Mouse (Mus musculus) urinary bladder, adult 18-20 months (tissue): ENCODE data around the gene Pck2.
A peak's percentile ranks its signal among the peaks of the same experiment; 100 is the strongest.

Source experiments
- DNase-seq, 2 experiments: peaks; one replicate each; pipeline ENCODE4 v3.0.0; 2022; ENCODE audit warnings: low spot score in 2 of 2, mixed read lengths in 2 of 2

The Pck2 gene

DNA sequence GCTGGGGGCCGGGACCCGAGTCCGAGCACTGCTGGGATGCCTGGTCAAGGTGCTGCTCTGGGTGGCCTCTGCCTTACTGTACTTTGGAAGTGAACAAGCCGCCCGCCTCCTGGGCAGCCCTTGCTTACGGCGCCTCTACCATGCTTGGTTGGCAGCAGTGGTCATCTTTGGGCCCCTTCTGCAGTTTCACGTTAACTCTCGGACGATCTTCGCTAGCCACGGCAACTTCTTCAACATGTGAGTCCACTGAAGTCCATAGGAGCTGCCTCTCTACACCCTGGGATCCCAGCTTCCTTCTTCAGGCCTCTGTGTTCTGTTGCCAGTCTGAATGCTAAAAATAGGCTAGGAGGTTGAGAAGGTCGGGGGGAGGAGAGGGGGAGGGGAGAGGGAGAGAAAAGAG lies 35.6 kb downstream of the Pck2 start:
- no peak for DNase-seq

DNA sequence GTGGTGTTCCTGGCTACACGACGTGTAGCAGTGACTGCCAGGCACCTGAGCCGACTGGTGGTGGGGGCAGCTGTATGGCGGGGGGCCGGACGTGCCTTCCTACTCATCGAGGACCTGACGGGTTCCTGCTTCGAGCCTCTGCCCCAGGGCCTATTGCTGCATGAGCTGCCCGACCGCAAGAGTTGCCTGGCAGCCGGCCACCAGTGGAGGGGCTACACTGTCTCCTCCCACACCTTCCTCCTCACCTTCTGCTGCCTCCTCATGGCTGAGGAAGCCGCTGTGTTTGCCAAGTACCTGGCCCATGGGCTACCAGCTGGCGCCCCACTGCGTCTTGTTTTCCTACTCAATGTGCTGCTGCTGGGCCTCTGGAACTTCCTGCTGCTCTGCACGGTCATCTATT lies 36.3 kb downstream of the Pck2 start:
- no peak for DNase-seq

DNA sequence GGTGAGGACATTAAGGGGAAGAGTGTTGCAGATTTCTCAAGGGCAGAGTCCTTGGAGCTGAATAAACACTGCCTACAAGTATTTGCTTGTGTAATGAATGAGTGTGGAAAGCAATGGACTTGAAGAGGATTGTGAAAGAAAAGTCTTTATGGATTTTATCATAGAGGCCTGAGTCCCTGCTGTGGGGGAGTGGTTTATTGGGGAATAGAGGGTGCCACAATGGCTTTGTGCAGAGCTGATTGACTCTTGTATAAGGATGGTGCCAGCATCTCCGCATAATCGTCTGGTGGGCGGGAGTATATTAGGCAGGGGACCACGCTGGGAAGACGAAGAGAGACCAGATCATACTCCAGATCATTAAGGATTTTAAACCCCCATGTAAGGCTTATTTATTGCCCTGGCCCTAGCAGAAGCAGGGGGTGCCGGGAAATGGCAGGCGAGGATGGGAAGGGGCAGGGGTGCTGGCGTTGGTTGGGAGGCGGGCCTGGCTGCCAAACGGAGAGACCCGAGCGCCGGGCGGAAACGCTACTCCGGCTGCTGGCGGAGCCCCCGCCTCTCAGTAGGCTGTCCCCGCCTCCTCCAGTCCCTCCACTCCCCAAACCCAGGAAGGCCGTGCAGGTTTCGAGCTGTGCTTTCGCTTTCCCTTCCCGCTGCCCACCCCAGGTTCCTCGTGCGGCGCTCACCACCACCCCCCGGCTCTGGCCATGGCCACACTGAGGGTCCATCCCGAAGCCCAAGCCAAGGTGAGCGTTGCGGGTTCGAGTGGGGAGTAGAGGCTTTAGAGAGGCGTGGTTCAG lies 38.0 kb downstream of the Pck2 start, which contains the start of gene Psme1:
Gene Psme1, plus strand, starts transcription at position 253 of the 797 bp plus-strand sequence.
- peak; percentile 68 to 74 for DNase-seq

DNA sequence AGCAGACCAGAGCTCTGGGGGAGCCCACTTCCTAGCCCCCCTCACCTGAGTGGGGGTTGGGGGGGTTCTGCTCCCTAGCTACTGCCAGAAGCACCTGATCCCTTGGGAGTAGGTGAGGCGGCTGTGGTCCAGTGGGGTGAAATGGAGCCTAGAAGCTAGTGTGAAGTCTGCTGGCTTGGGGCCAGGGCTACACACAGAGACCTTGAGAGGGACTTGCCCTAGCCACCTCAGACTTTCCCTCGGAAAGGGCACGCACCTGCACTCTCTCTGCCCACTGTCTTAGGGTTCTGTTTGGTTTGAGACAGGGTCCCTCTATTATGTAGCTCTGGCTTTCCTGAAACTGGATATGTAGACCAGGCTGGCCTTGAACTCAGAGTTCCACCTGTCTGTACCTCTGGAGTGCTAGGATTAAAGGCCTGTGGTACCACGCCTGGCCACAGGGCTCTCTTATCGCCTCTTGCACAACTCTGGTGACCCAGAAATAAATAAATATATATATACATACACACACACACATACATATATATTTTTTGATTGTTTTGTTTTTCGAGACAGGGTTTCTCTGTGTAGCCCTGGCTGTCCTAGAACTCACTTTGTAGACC lies 38.7 kb downstream of the Pck2 start:
- DNase-seq: no peak

DNA sequence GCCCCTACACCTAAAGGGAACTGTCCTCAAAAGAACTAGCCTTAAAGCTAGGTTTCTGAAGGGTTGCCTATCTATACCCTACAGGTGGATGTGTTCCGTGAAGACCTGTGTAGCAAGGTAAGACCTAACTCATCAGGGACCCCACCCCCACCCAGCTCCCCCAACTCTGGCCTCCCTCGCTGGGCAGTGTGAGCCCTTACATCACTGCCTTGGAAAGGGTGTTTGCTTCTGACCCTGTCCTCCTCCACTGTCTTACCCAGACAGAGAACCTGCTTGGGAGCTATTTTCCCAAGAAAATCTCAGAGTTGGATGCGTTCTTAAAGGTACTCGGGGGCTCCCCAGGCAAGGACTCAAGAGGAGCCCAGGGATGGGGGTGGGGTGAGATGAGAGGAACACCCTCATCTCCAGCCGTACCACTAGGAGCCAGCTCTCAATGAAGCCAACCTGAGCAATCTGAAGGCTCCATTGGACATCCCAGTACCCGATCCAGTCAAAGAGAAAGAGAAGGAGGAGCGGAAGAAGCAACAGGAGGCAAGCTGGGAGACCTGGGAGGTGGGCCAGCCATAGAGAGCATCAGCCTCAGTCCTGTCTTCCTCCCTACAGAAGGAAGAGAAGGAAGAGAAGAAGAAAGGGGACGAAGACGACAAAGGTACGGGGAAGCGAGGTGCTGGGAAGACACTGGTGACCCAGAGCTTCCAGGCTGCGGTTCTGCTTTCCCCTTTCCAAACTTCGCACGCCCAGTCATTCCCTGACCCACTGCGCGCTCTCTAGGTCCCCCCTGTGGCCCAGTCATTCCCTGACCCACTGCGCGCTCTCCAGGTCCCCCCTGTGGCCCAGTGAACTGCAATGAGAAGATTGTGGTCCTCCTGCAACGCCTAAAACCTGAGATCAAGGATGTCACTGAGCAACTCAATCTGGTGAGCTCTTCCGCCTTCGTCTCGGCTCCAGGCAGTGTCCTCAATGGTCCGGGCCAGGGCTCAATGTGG lies 39.7 kb downstream of the Pck2 start:
- DNase-seq: no peak

DNA sequence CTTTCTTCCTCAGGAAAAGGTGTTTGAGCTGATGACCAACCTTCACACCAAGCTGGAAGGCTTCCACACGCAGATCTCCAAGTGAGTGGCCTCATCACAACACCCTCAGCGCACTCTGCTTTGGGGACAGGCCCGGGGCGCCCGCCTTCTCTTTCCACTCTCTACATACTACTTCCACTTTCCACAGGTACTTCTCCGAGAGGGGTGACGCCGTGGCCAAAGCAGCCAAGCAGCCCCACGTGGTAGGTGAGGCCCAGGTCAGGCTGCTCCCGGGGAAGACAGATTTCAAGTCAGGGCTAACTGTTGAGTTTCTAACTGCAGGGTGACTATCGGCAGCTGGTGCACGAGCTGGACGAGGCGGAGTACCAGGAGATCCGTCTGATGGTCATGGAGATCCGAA lies 40.7 kb downstream of the Pck2 start:
- DNase-seq: no peak

DNA sequence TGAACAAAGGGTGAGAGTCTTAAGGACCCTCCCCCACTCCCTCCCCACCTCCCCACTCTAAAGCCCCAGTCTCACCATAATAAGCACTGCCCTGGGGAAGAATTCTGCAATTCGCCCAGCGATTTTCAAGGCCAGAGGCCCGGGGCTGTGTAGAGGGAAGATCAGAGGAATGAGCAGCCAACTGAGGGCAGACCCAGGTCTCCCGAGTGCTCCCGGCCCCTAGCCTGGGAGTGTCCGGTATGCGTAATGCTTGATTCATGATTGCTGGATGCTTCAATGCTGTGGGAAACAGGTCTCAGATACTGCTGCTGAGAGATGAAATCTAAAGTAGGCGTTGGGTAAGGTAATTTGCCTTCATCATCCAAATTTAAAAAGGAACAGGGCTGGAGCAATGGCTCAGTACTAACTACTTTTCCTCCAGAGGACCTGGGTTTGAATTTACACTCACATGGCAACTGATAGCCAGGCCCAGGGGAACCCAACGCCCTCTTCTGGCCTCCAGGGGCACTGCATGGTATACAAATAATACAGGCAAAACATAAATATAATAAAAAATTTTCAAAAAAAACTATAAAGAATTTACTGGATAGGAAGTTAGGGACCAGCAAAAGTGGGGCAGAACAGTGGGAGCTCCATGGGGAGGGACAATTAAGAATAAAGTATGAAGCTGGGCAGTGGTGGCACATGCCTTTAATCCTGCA lies 42.1 kb downstream of the Pck2 start:
- no peak for DNase-seq

DNA sequence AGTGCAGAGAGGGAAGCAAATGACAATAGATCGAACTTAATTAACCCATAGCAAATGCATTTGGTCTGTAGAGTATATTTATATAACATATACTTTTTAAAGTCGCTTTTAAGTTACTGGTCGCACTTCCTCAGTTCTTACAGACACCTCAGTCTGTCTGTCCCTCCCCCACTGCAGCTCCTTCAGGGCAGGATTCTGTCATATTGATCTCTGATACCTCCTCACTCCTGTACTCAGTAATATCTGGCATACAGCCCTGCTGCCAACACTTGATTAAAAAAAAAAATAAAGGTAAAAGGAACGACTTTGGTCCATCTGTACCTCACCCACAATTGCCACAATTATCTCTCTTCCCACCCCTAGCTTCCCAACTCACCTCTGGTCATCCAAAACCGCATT lies 44.2 kb downstream of the Pck2 start:
- no peak for DNase-seq

DNA sequence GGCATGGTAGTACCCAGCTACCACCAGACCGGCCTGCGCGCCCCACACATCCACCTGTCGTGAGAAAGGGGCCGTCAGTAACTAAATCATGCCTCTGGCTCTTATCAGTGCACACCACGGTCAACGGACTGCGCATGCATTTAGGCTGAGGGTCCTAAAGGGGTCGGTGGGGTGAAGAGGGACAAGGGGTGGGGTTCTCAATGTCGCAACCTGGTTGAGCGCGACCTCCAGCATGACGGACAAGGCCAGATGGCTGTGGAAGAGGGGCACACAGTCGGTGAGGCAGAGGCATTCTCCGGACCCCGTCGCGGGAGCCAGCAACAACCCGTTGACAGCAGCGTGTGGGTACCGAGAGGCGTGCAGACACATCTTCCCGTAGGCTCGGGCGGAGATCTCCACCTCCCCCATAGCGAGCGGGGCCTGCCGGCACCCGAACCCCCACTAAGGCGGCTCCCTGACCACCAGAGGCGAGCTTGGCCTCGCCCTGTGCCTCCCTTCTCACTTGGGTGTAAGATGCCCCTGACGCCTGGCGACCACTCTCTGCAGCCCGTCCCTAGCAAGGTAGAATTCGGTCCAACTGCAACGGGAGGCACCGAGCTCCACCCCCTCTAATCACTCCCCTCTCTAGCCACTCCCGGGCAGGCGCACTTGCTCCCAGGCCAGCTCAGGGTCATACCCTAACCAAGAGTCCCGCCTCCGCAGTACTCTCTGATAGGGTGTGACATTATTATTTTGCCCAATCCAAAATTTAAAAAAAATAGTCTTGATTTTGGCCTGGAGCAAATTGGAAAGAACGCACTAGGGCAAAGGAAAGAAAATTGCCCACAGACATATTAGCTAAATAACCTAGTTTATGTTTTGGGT lies 44.9 kb downstream of the Pck2 start, which contains the start of gene Emc9:
Gene Emc9, minus strand, starts transcription at position 601 of the 864 bp plus-strand sequence.
- peak; percentile 66 to 82 for DNase-seq

DNA sequence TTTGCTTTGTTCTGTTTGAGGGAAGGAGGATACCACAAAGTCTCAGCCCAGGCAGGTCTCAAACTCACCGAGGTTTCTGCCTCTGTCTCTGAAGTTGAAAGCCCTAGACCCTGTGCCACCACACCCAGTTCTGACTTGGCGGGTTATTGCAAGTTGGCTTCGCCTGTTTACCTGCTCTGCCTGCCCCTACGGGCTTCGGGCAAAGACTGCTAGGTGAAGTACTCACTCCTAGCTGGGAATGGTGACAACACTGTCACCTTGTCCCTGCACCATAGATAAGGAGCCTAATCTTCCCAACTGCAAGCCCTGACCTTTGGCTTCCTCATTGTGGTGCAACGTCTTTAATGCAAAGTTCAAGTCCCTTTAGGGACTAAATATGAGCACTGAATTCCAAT lies 45.5 kb downstream of the Pck2 start:
- DNase-seq: peak in 1 of 2 experiments; percentile 23

DNA sequence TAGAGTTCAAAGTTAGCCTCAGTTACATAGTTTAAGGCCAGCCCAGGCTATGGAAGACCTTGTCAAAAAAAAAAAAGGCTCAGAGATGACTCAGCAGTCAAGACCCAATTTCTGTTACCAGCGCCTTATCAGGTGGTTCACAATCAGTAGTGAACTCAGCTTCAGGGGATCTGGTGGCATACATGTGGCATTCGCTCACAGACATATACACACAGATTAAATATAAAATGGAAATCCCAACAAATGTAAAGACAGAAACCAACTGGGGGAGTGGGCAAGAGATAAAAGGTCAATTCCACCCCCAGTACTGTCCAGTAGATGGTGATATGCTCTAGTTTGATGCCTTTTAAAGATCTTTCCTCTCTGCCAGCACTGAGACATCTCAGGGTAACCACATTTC lies 46.1 kb downstream of the Pck2 start:
- DNase-seq: no peak

DNA sequence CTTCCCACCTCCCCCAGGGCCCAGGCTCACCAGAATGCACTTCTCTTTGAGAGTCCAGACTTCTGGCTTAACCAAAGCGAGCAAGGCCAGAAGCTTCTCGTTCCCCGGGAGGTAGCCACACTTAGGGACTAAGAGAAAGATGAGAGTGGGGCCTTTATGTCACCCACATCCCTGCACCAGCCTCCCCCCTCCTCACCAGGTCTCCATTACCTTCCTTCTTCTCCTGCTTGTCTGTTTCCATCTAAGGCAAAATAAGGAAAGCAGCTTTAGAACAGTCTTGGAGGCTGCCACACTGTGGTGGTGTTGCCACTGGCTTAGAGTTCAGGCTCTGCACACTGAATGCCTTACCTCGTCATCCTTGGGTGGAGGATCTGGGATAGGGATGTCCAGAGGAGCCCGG lies 49.2 kb downstream of the Pck2 start:
- no peak for DNase-seq

DNA sequence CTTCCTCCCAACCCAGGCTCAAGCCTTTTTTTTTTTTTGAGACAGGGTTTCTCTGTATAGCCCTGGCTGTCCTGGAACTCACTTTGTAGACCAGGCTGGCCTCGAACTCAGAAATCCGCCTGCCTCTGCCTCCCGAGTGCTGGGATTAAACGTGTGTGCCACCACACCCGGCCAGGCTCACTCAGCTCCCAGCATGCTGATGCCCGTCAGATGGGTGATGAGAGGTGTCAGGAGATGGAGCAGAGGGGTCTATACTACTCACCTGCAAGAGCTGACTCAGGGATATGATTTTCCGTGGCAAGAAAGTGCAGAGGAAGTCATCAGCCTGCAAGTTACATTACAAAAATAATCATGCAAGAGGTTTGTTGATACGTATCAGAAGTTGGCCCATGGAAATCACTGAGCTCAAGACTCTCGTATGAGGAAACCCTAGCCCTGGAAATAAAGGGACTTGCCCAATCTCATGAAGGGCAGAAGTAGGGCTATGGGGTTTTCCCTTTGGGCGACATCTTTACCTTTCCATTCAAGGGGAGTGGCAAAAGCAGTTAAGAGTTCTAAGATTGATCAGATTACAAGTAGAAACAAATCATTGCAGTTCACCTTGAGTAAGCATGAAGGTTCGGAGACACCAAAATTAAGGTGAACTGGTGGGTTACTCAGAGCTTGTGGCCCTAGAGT lies 49.8 kb downstream of the Pck2 start:
- DNase-seq: no peak

DNA sequence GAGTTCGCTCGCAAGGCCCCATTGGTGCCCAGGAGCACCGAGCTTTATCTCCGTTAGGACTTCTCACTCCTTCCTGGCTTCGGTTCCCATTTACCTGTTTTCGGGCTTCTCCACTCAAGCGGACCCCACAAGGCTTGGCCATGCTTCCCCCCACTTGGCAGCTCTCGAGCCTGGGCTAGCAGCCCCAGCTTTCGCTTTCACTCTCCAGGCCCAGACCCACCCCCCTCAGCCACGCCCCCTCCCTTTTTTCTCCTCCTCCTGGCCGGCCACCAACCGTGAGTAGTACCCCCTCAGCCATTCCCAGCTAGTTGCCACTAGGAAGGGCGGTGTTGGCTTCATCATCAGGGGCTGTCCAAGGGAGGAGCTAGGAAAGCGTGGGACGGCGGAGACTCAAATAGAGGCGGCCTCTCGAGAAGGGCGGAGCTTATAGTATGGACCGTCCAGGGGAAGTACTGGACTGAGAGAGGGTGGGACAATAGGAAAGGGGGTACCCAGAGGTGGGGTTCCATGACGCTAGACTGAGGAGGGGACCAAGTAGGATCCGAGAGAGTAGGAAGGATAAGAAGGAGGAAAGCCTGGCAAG lies 50.8 kb downstream of the Pck2 start, which contains the start of gene Psme2:
Gene Psme2, minus strand, starts transcription at position 366 of the 583 bp plus-strand sequence.
- DNase-seq: peak; percentile 78 to 94

DNA sequence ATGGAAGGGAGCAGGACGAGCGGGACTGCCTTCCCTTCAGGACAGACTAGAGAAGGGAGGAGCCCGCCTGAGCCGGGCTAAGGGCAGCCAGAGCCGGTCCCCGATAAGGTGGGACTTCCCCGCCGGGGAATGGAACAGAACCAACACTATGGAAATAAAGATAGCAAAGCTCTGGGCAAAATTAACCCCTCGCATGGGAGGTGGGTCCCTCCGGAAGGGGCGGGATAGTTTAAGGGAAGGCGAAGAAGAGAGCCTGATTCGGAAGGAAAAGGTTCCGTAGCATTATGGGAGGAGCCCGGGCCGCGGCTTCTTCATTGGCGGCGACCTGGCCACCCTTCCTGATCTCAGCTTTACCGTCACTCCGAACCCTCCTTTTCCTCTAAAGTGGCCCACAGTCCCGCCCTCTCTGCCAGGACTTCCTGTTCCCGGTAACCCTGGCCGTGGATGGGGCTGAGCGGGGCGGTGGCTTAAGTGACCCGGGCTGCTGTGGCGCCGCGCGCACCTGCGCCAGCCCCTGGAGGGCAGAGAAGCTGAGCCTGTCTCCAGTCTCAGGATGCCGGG lies 51.3 kb downstream of the Pck2 start, which contains the start of gene Rnf31:
Gene Rnf31, plus strand, starts transcription at position 378 of the 561 bp plus-strand sequence.
- DNase-seq: peak; percentile 86 to 94

DNA sequence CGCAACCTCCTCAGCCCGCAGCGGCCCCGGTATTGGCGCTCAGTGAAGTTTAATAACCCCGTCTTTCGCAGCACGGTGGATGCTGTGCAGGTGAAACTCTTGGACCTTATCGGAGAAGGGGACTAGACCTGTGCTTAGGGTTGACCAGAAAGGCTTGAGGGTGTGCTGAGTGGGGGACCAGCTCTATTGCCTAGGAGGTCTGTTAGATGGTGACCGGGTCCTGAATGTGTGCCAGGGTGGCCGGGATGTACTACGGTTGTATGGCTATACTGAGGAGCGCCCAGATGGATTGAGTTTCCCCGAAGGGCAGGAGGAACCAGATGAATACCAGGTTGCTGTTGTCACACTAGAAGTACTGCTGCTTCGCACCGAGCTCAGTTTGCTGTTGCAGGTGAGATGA lies 52.2 kb downstream of the Pck2 start:
- DNase-seq: peak in 1 of 2 experiments; percentile 25

DNA sequence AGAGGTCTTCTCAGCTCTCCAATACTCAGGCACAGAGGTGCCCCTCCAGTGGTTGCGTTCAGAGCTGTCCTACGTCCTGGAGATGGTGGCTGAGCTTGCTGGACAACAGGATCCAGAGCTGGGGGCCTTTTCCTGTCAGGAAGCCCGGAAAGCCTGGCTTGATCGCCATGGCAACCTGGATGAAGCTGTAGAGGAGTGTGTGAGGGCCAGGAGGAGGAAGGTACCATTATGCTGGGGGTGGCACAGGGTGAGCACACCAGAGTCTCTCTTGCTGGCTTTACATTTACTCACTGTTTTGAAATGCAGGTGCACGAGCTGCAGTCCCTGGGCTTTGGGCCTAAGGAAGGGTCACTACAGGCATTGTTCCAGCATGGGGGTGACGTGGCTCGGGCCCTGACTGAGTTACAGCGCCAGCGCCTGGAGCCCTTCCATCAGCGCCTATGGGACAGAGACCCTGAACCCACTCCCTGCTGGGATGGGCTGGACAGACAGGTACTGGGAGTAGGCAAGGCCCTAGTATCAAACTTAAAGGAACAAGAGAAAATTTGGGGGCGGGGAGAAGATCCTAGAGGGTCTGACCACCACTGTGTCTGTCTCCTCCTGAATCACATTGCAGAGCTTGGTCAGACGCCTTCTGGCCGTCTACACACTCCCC lies 56.1 kb downstream of the Pck2 start:
- DNase-seq: no peak
